Mouse (Mus musculus) gastrocnemius, postnatal 14 days (tissue): Measurements from ENCODE around the gene Myoc. TPM values are rescaled to one million over a fixed set of nuclear protein-coding genes. Genes with fewer than 3 reads are reported as not detected.
A peak's percentile ranks its signal among the peaks of the same experiment; 100 is the strongest.

Experiments used
- DNase-seq: peaks from one replicate; pipeline ENCODE4 v3.0.0; 2021; ENCODE audit warnings: mixed read lengths
- intact Hi-C: fragments of 180-260 bp; cut with DNase I; formaldehyde crosslinking; loops from one replicate; pipeline ENCODE4 v1.15.1; 2025; ENCODE audit warnings: low total_unique reads
- microRNA-seq, 2 experiments: library from miRNA; unstranded; fragments of <30 nt; microRNA quantifications; one replicate each; pipeline ENCODE4 v1.2.0; 2021
- total RNA-seq, 2 experiments: library from RNA; stranded (reverse); gene quantifications; 2 replicates each; pipeline ENCODE4 v1.2.3; 2021

The Myoc gene
- total RNA-seq, 2 experiments from 2014 or later: 13.4 to 14.3 TPM

- intact Hi-C loops: no loop called here
- DNase-seq: no peak
Measured at GRCm38 (mm10) chr1:162642591-162642990, 3.6 kb downstream of the Myoc start.

GRCm38 (mm10) chr1:162643752-162644151 lies 4.8 kb downstream of the Myoc start:
- DNase-seq: peak; percentile 90

GRCm38 (mm10) chr1:162646083-162646686 lies 7.2 kb downstream of the Myoc start:
- intact Hi-C loops: no loop called here
- no peak for DNase-seq

More at GRCm38 (mm10) chr1:162643752-162644151, 4.8 kb downstream of the Myoc start:
- intact Hi-C loops: no loop called here

GRCm38 (mm10) chr1:162648416-162648815 lies 9.5 kb downstream of the Myoc start:
- intact Hi-C loops: no loop called here
- DNase-seq: no peak

- DNase-seq: no peak
- intact Hi-C loops: no loop called here
Measured at GRCm38 (mm10) chr1:162658119-162658518, 19.2 kb downstream of the Myoc start, which contains the start of gene Myocos. TSS of gene Myocos (minus strand) at chr1:162658219.

GRCm38 (mm10) chr1:162660276-162660860 lies 21.4 kb downstream of the Myoc start:
- DNase-seq: peak; percentile 45
- intact Hi-C loops: loop anchor here (5.0 to 10.0 kb wide), 2 partner anchors 108 to 306 kb away; no protein-coding TSS in a partner anchor

- DNase-seq: peak; percentile 75
- intact Hi-C loops: loop anchor here (5.0 to 10.0 kb wide), 2 partner anchors 113 to 310 kb away; no protein-coding TSS in a partner anchor
Measured at GRCm38 (mm10) chr1:162664826-162665475, 26.0 kb downstream of the Myoc start.

- no peak for DNase-seq
- intact Hi-C loops: loop anchor here (10.0 kb wide), 1 partner anchor 311 kb away; no protein-coding TSS in a partner anchor
Measured at GRCm38 (mm10) chr1:162665486-162666174, 26.7 kb downstream of the Myoc start.

GRCm38 (mm10) chr1:162693721-162694120 lies 54.8 kb downstream of the Myoc start:
- no peak for DNase-seq
- intact Hi-C loops: no loop called here

- peak; percentile 46 for DNase-seq
Measured at GRCm38 (mm10) chr1:162697866-162698265, 58.9 kb downstream of the Myoc start.

More at GRCm38 (mm10) chr1:162697866-162698265, 58.9 kb downstream of the Myoc start:
- intact Hi-C loops: no loop called here

Small RNA genes lying within 50 kb of the gene (microRNA-seq; reads per million reads assigned to microRNA genes)
- 0 reads per million in 2 experiments for gene Gm27616

Other genes starting within 250 kb of the Myoc start
- 1 to 10 TPM; 5.0 to 6.3 TPM for gene Dnm3, start 161.1 kb upstream of the Myoc start, total RNA-seq
- 1 to 10 TPM; 6.0 TPM for gene Mettl13, start 90.6 kb upstream of the Myoc start, total RNA-seq
- gene Vamp4, start 68.6 kb upstream of the Myoc start, total RNA-seq: 10 to 100 TPM; 14.6 to 16.0 TPM
- gene Myocos, start 19.1 kb downstream of the Myoc start, total RNA-seq: not detected
- gene Prrc2c, start 101.4 kb downstream of the Myoc start, total RNA-seq: 10 to 100 TPM; 57.9 to 58.5 TPM
- under 1 TPM; 0.16 to 0.31 TPM for gene Fmo4, start 174.8 kb downstream of the Myoc start, total RNA-seq
- gene Fmo1, start 227.5 kb downstream of the Myoc start, total RNA-seq: 10 to 100 TPM; 16.2 to 23.7 TPM